Mouse (Mus musculus): ENCODE results near the gene Osbpl8. TPM values are rescaled to one million over a fixed set of nuclear protein-coding genes. Genes with fewer than 3 reads are reported as not detected.
A peak's percentile ranks its signal among the peaks of the same experiment; 100 is the strongest.

The Osbpl8 gene
- polyA plus RNA-seq, 1 experiment, result 17.1 TPM

- Histone ChIP-seq H3K27ac (ENCODE audit: insufficient read depth, low read depth, low read length) (no peak overlapping the region), H3K36me3 (ENCODE audit: control insufficient read depth, insufficient read depth, low read length) (no peaks in the 10 kb centered on the region), H3K4me1 (ENCODE audit: control insufficient read depth, insufficient read depth, low read length) (peaks cover 2% of the 10 kb centered on the region; the same call in 1 of the 2 replicates), H3K4me3 (ENCODE audit: insufficient read depth, low read depth, low read length) (no peak overlapping the region), H3K27me3 (replicated peaks; ENCODE audit: control insufficient read depth, insufficient read depth, low read length) (no peaks in the 10 kb centered on the region)
- TF ChIP-seq POLR2A (IDR thresholded peaks at IDR 0.05; ENCODE audit: low read depth, low read length), result no peak
- TF ChIP-seq CTCF (conservative IDR thresholded peaks at IDR 0.05; ENCODE audit: insufficient read depth, insufficient read length, low read depth, low read length), result no peak
- no peak for DNase-seq
- 69% methylated on average over 6 of the region's 6 CpGs for WGBS
Observed at GRCm38 (mm10) chr10:111302486-111302885, 137.9 kb downstream of the Osbpl8 start.

GRCm38 (mm10) chr10:111308850-111309501 lies 144.4 kb downstream of the Osbpl8 start:
- TF ChIP-seq CTCF (conservative IDR thresholded peaks at IDR 0.05; ENCODE audit: insufficient read depth, insufficient read length, low read depth, low read length) (no peak), POLR2A (IDR thresholded peaks at IDR 0.05; ENCODE audit: low read depth, low read length) (no peak)
- WGBS, result 91% methylated on average over 13 of the region's 13 CpGs
- Histone ChIP-seq H3K4me1 (ENCODE audit: control insufficient read depth, insufficient read depth, low read length) (no peaks in the 10 kb centered on the region), H3K4me3 (ENCODE audit: insufficient read depth, low read depth, low read length) (no peak overlapping the region), H3K27ac (ENCODE audit: insufficient read depth, low read depth, low read length) (no peak overlapping the region), H3K36me3 (ENCODE audit: control insufficient read depth, insufficient read depth, low read length) (no peaks in the 10 kb centered on the region), H3K27me3 (replicated peaks; ENCODE audit: control insufficient read depth, insufficient read depth, low read length) (no peaks in the 10 kb centered on the region)
- DNase-seq, result no peak

- TF ChIP-seq POLR2A (IDR thresholded peaks at IDR 0.05; ENCODE audit: low read depth, low read length) (no peak), CTCF (conservative IDR thresholded peaks at IDR 0.05; ENCODE audit: insufficient read depth, insufficient read length, low read depth, low read length) (no peak)
- no peaks in the 10 kb centered on the region for H3K4me1 ChIP-seq (ENCODE audit: control insufficient read depth, insufficient read depth, low read length)
- 74% methylated on average over 6 of the region's 6 CpGs for WGBS
- no peak overlapping the region for H3K27ac ChIP-seq (ENCODE audit: insufficient read depth, low read depth, low read length)
- no peaks in the 10 kb centered on the region for H3K27me3 ChIP-seq (replicated peaks; ENCODE audit: control insufficient read depth, insufficient read depth, low read length)
- no peak overlapping the region for H3K4me3 ChIP-seq (ENCODE audit: insufficient read depth, low read depth, low read length)
- no peaks in the 10 kb centered on the region for H3K36me3 ChIP-seq (ENCODE audit: control insufficient read depth, insufficient read depth, low read length)
- DNase-seq, result no peak
Observed at GRCm38 (mm10) chr10:111313282-111313681, 148.7 kb downstream of the Osbpl8 start.

DNA sequence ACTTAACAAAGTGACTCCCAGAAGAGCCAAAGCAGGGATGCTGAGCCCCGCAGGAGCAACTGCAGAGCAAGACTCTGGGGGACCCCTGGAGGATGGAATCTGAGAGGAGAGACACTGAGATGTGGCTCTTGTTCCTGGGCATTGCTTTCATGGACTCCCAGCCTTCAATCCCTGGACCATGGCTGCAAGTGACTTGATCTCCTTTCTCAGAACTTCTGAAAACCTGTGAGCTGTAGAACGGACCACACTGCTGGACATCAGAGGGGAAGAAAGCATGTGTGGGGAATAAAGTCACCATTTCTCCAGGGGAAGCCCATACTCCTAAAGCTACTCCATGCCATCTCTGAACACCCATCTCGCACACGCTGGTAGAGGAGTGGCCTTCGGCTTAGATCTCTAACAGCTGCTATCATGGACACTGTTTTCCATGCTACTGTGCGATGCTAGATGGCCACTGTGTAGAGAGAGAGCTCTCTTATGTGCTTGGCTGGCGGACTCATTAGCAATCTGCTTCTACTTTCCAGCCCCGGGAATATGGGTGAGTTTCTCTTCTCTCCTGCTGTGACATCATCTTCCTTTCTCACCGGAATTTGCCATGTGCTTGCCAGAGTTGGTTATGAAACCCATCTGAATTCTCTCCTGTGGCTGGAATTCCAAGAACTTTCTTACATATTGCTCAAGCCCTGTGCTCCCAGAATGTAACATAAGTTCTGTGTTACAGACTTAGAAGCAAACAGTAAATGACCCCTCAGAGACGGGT lies 150.3 kb downstream of the Osbpl8 start:
- TF ChIP-seq CTCF (conservative IDR thresholded peaks at IDR 0.05; ENCODE audit: insufficient read depth, insufficient read length, low read depth, low read length) (no peak), POLR2A (IDR thresholded peaks at IDR 0.05; ENCODE audit: low read depth, low read length) (no peak)
- peak; percentile 17 for DNase-seq

GRCm38 (mm10) chr10:111315940-111316339 lies 151.4 kb downstream of the Osbpl8 start:
- no peaks in the 10 kb centered on the region for H3K27me3 ChIP-seq (replicated peaks; ENCODE audit: control insufficient read depth, insufficient read depth, low read length)
- H3K27ac ChIP-seq (ENCODE audit: insufficient read depth, low read depth, low read length), result no peak overlapping the region
- no peaks in the 10 kb centered on the region for H3K36me3 ChIP-seq (ENCODE audit: control insufficient read depth, insufficient read depth, low read length)
- no peaks in the 10 kb centered on the region for H3K4me1 ChIP-seq (ENCODE audit: control insufficient read depth, insufficient read depth, low read length)
- no peak overlapping the region for H3K4me3 ChIP-seq (ENCODE audit: insufficient read depth, low read depth, low read length)
- no peak for TF ChIP-seq CTCF (conservative IDR thresholded peaks at IDR 0.05; ENCODE audit: insufficient read depth, insufficient read length, low read depth, low read length)
- no peak for TF ChIP-seq POLR2A (IDR thresholded peaks at IDR 0.05; ENCODE audit: low read depth, low read length)
- DNase-seq, result no peak
- WGBS, result 70% methylated on average over 3 of the region's 3 CpGs

More for the DNA sequence above, 150.3 kb downstream of the Osbpl8 start:
- Histone ChIP-seq H3K36me3 (ENCODE audit: control insufficient read depth, insufficient read depth, low read length) (no peaks in the 10 kb centered on the region), H3K27ac (ENCODE audit: insufficient read depth, low read depth, low read length) (no peak overlapping the region), H3K27me3 (replicated peaks; ENCODE audit: control insufficient read depth, insufficient read depth, low read length) (no peaks in the 10 kb centered on the region), H3K4me3 (ENCODE audit: insufficient read depth, low read depth, low read length) (no peak overlapping the region), H3K4me1 (ENCODE audit: control insufficient read depth, insufficient read depth, low read length) (no peaks in the 10 kb centered on the region)
- 77% methylated on average over 10 of the region's 10 CpGs for WGBS

- Histone ChIP-seq H3K36me3 (ENCODE audit: control insufficient read depth, insufficient read depth, low read length) (no peaks in the 10 kb centered on the region), H3K4me1 (ENCODE audit: control insufficient read depth, insufficient read depth, low read length) (no peaks in the 10 kb centered on the region), H3K27ac (ENCODE audit: insufficient read depth, low read depth, low read length) (no peak overlapping the region), H3K4me3 (ENCODE audit: insufficient read depth, low read depth, low read length) (no peak overlapping the region), H3K27me3 (replicated peaks; ENCODE audit: control insufficient read depth, insufficient read depth, low read length) (no peaks in the 10 kb centered on the region)
- DNase-seq, result peak; percentile 22
- TF ChIP-seq POLR2A (IDR thresholded peaks at IDR 0.05; ENCODE audit: low read depth, low read length) (no peak), CTCF (conservative IDR thresholded peaks at IDR 0.05; ENCODE audit: insufficient read depth, insufficient read length, low read depth, low read length) (no peak)
- 74% methylated on average over 3 of the region's 3 CpGs for WGBS
Observed at GRCm38 (mm10) chr10:111318021-111318420, 153.5 kb downstream of the Osbpl8 start.

- TF ChIP-seq CTCF (conservative IDR thresholded peaks at IDR 0.05; ENCODE audit: insufficient read depth, insufficient read length, low read depth, low read length), result no peak
- 94% methylated on average over 9 of the region's 9 CpGs for WGBS
Observed at GRCm38 (mm10) chr10:111318805-111319500, 154.4 kb downstream of the Osbpl8 start.

More at GRCm38 (mm10) chr10:111318805-111319500, 154.4 kb downstream of the Osbpl8 start:
- Histone ChIP-seq H3K4me3 (ENCODE audit: insufficient read depth, low read depth, low read length) (no peak overlapping the region), H3K36me3 (ENCODE audit: control insufficient read depth, insufficient read depth, low read length) (no peaks in the 10 kb centered on the region), H3K27me3 (replicated peaks; ENCODE audit: control insufficient read depth, insufficient read depth, low read length) (no peaks in the 10 kb centered on the region), H3K4me1 (ENCODE audit: control insufficient read depth, insufficient read depth, low read length) (no peaks in the 10 kb centered on the region), H3K27ac (ENCODE audit: insufficient read depth, low read depth, low read length) (no peak overlapping the region)
- no peak for DNase-seq
